Mouse (Mus musculus): ENCODE results near the gene Gga3. TPM values are rescaled to one million over a fixed set of nuclear protein-coding genes. Genes with fewer than 3 reads are reported as not detected.
A peak's percentile ranks its signal among the peaks of the same experiment; 100 is the strongest.

The Gga3 gene
- polyA plus RNA-seq, 1 experiment from 2014 or later: 24.7 TPM

DNA sequence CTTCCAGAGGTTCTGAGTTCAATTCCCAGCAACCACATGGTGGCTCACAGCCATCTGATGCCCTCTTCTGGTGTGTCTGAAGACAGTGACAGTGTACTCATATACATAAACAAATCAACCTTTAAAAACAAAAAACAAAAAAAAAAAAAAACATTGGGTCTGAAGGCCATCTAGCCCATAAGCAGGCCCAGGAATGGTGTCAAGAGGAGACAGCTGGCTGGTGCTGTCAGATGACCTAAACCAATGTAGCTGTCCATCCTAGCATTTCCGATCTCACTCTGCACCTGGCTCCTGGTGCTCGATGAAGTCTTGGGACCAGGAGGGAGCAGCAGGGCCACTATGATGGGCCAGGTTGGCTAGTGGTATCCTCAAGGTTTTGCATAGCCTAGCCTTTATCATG is 38.9 kb upstream of the Gga3 start:
- no peak overlapping the region for H3K9ac ChIP-seq (ENCODE audit: low read depth, low read length)
- H3K4me2 ChIP-seq (replicated peaks; ENCODE audit: low read depth, low read length): no peak overlapping the region
- H3K9me3 ChIP-seq (ENCODE audit: control insufficient read depth, low read length): no peaks in the 10 kb centered on the region
- no peaks in the 10 kb centered on the region for H3K36me3 ChIP-seq (ENCODE audit: control insufficient read depth, insufficient read depth, low read length)
- 97% methylated on average over 2 of the region's 2 CpGs for WGBS
- DNase-seq (ENCODE audit: low spot score) (no peak), ATAC-seq (ENCODE audit: low FRiP score) (no peak)
- H3K27ac ChIP-seq (ENCODE audit: low read depth, low read length): no peak overlapping the region
- no peaks in the 10 kb centered on the region for H3K27me3 ChIP-seq (ENCODE audit: control insufficient read depth, insufficient read depth, low read length)
- H3K4me3 ChIP-seq (ENCODE audit: low read depth, low read length): no peak overlapping the region
- no peaks in the 10 kb centered on the region for H3K4me1 ChIP-seq (replicated peaks; ENCODE audit: control insufficient read depth, insufficient read depth, low read length)

DNA sequence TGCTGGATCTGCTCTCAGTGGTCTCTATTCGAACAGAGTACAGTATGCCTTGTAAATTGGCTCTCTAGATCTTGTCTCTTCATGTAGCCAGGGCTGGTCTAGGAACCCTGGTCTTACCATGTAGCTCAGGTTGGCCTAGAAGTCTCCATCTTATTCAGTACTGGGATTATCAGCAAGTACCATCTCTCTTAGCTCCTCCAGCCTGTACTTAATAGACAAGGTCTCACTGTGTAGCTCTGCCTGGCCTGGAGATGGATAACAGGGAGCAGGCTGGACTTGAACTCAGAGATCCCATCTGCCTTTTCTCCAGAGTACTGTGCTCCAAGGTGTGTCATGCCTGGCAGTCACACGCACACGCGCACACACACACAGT is 37.8 kb upstream of the Gga3 start:
- Histone ChIP-seq H3K9ac (ENCODE audit: low read depth, low read length) (no peak overlapping the region), H3K4me1 (replicated peaks; ENCODE audit: control insufficient read depth, insufficient read depth, low read length) (no peaks in the 10 kb centered on the region), H3K4me3 (ENCODE audit: low read depth, low read length) (no peak overlapping the region), H3K27ac (ENCODE audit: low read depth, low read length) (no peak overlapping the region), H3K27me3 (ENCODE audit: control insufficient read depth, insufficient read depth, low read length) (no peaks in the 10 kb centered on the region), H3K36me3 (ENCODE audit: control insufficient read depth, insufficient read depth, low read length) (no peaks in the 10 kb centered on the region), H3K9me3 (ENCODE audit: control insufficient read depth, low read length) (no peaks in the 10 kb centered on the region), H3K4me2 (replicated peaks; ENCODE audit: low read depth, low read length) (no peak overlapping the region)
- DNase-seq (ENCODE audit: low spot score) (no peak), ATAC-seq (ENCODE audit: low FRiP score) (no peak)
- WGBS: 89% methylated on average over 4 of the region's 4 CpGs

DNA sequence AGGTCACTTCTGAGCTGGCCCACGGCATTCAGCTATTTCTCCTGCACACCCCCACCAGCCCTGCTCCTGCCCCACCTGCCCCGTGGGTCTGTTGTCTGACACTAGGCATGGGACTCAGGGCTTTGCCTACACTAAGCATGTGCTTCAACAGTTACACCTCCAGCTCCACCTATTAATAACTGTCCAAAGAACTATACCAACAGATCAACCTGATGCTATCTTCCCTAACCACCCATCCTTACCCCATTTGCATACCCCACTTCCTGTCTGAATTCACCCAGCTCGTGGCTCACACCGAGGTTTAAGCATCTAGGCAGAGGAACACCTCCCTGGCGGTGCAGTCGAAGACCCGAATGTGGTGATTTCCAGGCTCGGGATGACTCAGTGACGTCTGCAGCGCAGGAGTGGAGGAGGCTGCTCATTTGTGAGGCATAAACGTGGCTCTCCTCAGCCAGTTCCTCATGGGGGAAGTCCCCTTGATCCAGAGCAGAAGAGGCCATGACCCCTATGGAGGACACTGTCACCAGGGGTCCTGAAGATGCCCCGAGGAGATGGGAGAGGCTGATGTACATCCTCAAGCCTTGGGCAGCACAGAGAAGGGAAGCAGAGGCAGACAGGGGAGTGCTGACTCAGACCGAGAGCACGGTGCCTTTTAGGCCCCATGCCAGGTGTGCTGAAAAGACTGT is 37.3 kb upstream of the Gga3 start:
- Histone ChIP-seq H3K27ac (ENCODE audit: low read depth, low read length) (peak overlapping the region; percentile 10; the same call in 1 of the 2 replicates), H3K4me1 (replicated peaks; ENCODE audit: control insufficient read depth, insufficient read depth, low read length) (no peaks in the 10 kb centered on the region), H3K27me3 (ENCODE audit: control insufficient read depth, insufficient read depth, low read length) (no peaks in the 10 kb centered on the region), H3K9me3 (ENCODE audit: control insufficient read depth, low read length) (no peaks in the 10 kb centered on the region), H3K4me3 (ENCODE audit: low read depth, low read length) (no peak overlapping the region), H3K4me2 (replicated peaks; ENCODE audit: low read depth, low read length) (no peak overlapping the region), H3K36me3 (ENCODE audit: control insufficient read depth, insufficient read depth, low read length) (no peaks in the 10 kb centered on the region), H3K9ac (ENCODE audit: low read depth, low read length) (no peak overlapping the region)
- 55% methylated on average over 14 of the region's 14 CpGs for WGBS
- no peak for ATAC-seq (ENCODE audit: low FRiP score)
- DNase-seq (ENCODE audit: low spot score): no peak

DNA sequence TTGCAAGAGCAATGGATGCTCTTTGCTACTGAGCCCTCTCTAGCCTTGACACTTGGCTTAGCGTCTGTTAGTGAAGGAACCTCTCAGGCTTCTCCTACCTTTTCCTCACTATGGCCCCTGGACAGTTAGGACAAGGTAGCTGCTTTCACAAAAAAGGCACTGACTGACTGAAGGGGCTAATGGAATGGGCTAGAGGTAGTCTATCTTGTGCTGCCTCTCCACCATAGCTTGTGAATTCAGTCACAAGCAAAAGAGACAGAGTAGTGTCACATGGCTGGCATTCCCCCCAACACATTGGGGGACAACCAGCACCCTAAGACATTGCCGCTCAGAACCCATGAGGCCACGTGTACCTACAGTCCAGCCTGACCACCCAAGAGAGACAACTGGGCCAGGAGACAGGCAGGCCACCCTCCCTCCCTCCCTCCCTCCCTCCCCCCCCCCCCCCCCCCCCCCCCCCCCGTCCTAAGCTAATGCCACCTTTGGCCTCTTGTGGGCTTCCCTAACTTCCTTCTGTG is 36.5 kb upstream of the Gga3 start:
- Histone ChIP-seq H3K9me3 (ENCODE audit: control insufficient read depth, low read length) (no peaks in the 10 kb centered on the region), H3K4me1 (replicated peaks; ENCODE audit: control insufficient read depth, insufficient read depth, low read length) (no peaks in the 10 kb centered on the region), H3K36me3 (ENCODE audit: control insufficient read depth, insufficient read depth, low read length) (no peaks in the 10 kb centered on the region), H3K27ac (ENCODE audit: low read depth, low read length) (no peak overlapping the region), H3K9ac (ENCODE audit: low read depth, low read length) (no peak overlapping the region), H3K27me3 (ENCODE audit: control insufficient read depth, insufficient read depth, low read length) (no peaks in the 10 kb centered on the region), H3K4me3 (ENCODE audit: low read depth, low read length) (no peak overlapping the region), H3K4me2 (replicated peaks; ENCODE audit: low read depth, low read length) (no peak overlapping the region)
- WGBS: 79% methylated on average over 3 of the region's 4 CpGs
- ATAC-seq (ENCODE audit: low FRiP score): no peak
- no peak for DNase-seq (ENCODE audit: low spot score)

DNA sequence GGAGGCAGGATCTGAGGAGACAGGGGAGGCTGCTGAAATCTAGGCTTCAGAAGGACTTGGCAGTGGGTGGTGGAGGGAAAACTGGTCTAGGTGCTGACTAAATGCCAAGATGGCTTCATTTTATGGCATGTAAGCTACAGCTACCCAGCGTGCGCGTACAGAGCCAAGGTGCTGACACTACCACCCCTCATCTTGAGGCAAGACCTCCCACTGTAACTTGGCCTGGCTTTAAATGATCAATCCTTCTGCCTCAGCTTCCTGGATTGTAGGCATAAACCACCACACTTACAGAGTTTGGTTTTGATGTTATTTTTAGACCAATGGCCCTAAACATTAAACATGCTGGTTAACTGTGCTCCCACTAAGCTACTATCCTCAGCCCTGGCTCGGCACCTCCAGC is 35.7 kb upstream of the Gga3 start:
- no peaks in the 10 kb centered on the region for H3K36me3 ChIP-seq (ENCODE audit: control insufficient read depth, insufficient read depth, low read length)
- WGBS: 96% methylated on average over 4 of the region's 4 CpGs
- H3K4me2 ChIP-seq (replicated peaks; ENCODE audit: low read depth, low read length): no peak overlapping the region

DNA sequence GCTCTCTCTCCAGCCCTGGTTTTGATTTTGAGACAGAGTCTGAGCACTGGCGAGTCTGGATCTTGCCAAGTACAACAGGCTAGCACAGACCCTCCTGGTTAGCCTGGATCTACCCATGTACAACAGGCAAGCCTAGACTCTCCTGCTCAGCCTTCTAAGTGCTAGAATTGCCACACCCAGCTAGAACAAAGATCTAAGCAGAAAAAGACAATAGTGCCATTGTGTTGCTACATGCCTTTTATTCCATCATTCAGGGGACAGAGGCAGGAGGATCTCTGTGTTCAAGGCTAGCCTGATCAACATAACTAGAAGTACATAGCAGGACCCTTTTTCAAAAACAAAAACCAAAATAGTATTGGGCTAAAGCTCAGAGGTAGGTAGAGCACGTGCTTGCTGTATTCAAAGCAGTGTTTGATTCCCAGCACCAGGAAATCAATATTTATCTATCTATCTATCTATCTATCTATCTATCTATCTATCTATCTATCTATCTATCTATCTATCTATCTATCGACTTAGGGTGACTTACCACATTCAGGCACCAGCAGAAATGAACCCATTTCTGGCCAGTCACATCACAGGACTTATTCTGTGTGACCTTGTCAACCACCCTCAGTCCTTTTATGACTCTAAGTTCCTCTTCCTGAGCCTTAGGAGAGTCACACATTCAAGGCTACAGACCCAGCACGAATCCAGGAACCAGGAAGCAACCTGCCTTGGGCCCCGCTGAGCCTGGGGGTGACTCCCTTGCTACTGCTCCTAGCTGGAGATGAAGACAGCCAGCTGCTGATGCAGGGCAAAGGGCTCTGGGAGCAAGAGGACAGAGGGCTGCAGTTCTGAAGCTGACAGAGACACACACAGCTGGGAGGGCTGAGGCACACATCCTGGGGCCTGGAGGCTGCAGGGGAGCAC is 34.9 kb upstream of the Gga3 start:
- H3K4me1 ChIP-seq (replicated peaks; ENCODE audit: control insufficient read depth, insufficient read depth, low read length): no peaks in the 10 kb centered on the region
- no peak for DNase-seq (ENCODE audit: low spot score)
- ATAC-seq (ENCODE audit: low FRiP score): no peak
- no peak overlapping the region for H3K4me3 ChIP-seq (ENCODE audit: low read depth, low read length)
- 81% methylated on average over 5 of the region's 5 CpGs for WGBS
- H3K27ac ChIP-seq (ENCODE audit: low read depth, low read length): no peak overlapping the region
- H3K27me3 ChIP-seq (ENCODE audit: control insufficient read depth, insufficient read depth, low read length): no peaks in the 10 kb centered on the region
- H3K9me3 ChIP-seq (ENCODE audit: control insufficient read depth, low read length): no peaks in the 10 kb centered on the region
- no peak overlapping the region for H3K9ac ChIP-seq (ENCODE audit: low read depth, low read length)
- H3K4me2 ChIP-seq (replicated peaks; ENCODE audit: low read depth, low read length): no peak overlapping the region
- H3K36me3 ChIP-seq (ENCODE audit: control insufficient read depth, insufficient read depth, low read length): no peaks in the 10 kb centered on the region

More for the DNA sequence above, 35.7 kb upstream of the Gga3 start:
- Histone ChIP-seq H3K9ac (ENCODE audit: low read depth, low read length) (no peak overlapping the region), H3K27ac (ENCODE audit: low read depth, low read length) (no peak overlapping the region), H3K4me3 (ENCODE audit: low read depth, low read length) (no peak overlapping the region), H3K9me3 (ENCODE audit: control insufficient read depth, low read length) (no peaks in the 10 kb centered on the region), H3K27me3 (ENCODE audit: control insufficient read depth, insufficient read depth, low read length) (no peaks in the 10 kb centered on the region), H3K4me1 (replicated peaks; ENCODE audit: control insufficient read depth, insufficient read depth, low read length) (no peaks in the 10 kb centered on the region)
- DNase-seq (ENCODE audit: low spot score) (no peak), ATAC-seq (ENCODE audit: low FRiP score) (no peak)

DNA sequence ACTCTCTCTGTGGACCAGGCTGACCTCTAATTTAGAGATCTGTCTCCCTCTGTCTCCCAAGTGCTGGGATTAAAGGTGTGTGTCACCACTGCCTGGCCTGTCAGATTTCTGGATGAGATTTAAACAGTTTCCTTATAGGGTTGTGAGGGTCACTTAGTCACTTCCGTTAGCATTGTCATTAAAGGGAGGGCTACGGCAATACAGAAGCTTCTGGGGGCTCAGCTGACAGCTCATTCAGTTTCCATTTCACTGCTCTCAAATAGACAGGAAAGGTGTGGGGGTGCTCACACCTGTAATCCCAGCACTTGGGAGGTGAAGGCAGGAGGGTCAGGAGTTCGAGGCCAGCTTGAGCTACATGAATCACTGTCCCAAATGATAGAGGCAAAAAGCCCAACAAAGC is 33.1 kb upstream of the Gga3 start:
- H3K27ac ChIP-seq (ENCODE audit: low read depth, low read length): no peak overlapping the region

DNA sequence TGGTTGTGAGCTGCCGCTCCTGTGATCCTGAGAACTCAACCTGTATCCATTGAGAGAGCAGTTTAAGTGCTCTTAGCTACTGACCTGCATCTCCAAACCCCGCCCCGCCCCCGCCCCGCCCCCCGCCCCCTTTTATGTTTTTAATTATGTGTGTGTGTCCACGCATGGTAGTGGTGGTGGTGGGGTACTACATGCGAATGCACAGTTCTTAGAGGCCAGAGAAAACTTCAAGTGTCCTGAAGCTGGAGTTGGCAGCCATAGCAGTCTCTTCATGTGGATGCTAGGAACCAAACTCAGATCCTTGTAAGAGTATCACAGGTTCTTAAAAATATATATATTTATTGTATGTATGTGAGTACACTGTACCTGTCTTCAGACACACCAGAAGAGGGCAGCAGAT is 31.6 kb upstream of the Gga3 start:
- no peaks in the 10 kb centered on the region for H3K36me3 ChIP-seq (ENCODE audit: control insufficient read depth, insufficient read depth, low read length)
- H3K4me1 ChIP-seq (replicated peaks; ENCODE audit: control insufficient read depth, insufficient read depth, low read length): no peaks in the 10 kb centered on the region
- no peak overlapping the region for H3K9ac ChIP-seq (ENCODE audit: low read depth, low read length)
- no peak overlapping the region for H3K4me3 ChIP-seq (ENCODE audit: low read depth, low read length)
- no peak for ATAC-seq (ENCODE audit: low FRiP score)
- WGBS: 77% methylated on average over 8 of the region's 8 CpGs
- no peaks in the 10 kb centered on the region for H3K9me3 ChIP-seq (ENCODE audit: control insufficient read depth, low read length)
- no peaks in the 10 kb centered on the region for H3K27me3 ChIP-seq (ENCODE audit: control insufficient read depth, insufficient read depth, low read length)
- no peak overlapping the region for H3K4me2 ChIP-seq (replicated peaks; ENCODE audit: low read depth, low read length)
- H3K27ac ChIP-seq (ENCODE audit: low read depth, low read length): no peak overlapping the region
- DNase-seq (ENCODE audit: low spot score): no peak

More for the DNA sequence above, 33.1 kb upstream of the Gga3 start:
- Histone ChIP-seq H3K9ac (ENCODE audit: low read depth, low read length) (no peak overlapping the region), H3K4me3 (ENCODE audit: low read depth, low read length) (no peak overlapping the region), H3K27me3 (ENCODE audit: control insufficient read depth, insufficient read depth, low read length) (no peaks in the 10 kb centered on the region), H3K4me1 (replicated peaks; ENCODE audit: control insufficient read depth, insufficient read depth, low read length) (no peaks in the 10 kb centered on the region), H3K4me2 (replicated peaks; ENCODE audit: low read depth, low read length) (no peak overlapping the region), H3K9me3 (ENCODE audit: control insufficient read depth, low read length) (no peaks in the 10 kb centered on the region), H3K36me3 (ENCODE audit: control insufficient read depth, insufficient read depth, low read length) (no peaks in the 10 kb centered on the region)
- WGBS: 87% methylated on average over 3 of the region's 3 CpGs
- ATAC-seq (ENCODE audit: low FRiP score) (no peak), DNase-seq (ENCODE audit: low spot score) (no peak)
